24 mouse cellular contexts compared by ENCODE assay signal in the genomic region with DNA sequence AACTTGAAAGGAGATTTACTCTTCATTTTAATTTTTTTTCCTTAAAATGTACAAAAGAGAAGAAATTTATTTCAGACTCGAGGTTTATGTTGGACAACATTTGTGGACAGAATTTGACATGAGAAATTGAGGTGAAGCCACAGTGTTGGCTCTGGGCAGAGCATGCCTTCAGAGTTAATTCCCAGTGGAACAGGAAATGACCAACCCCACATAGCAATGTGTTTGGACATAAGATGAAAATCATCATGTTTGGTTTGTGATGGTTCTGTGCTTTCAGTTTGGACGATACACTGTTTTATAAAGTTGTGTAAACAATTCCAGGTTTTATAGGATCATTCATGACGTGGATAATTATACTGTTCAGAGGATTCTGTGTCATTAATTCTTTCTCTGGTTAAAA.
"Had no signal": no experiment of that assay in that cellular context is flagged by ENCODE, and none has a peak within 500 bp of the region (broad histone marks: within the 10 kb centered on the region; RNA-seq: fewer than 3 reads in every experiment).

No protein-coding gene starts in this region.

- H3K36me3 ChIP-seq: heart, embryonic 10.5 days; heart, embryonic 12.5 days; hindbrain, embryonic 10.5 days; hindbrain, embryonic 12.5 days; intestine, embryonic 15.5 days; limb, embryonic 10.5 days; limb, embryonic 12.5 days; liver, embryonic 12.5 days had no signal

- H3K27ac ChIP-seq: gastrocnemius, adult 2 months; heart, embryonic 10.5 days; hindbrain, embryonic 10.5 days; hindbrain, embryonic 12.5 days; hindbrain, embryonic 14.5 days; intestine, embryonic 15.5 days; layer of hippocampus, adult 2 months; left cerebral cortex, adult 2 months; limb, embryonic 10.5 days; limb, embryonic 12.5 days; liver, embryonic 12.5 days; liver, embryonic 14.5 days had no signal

- ATAC-seq: hindbrain, embryonic 16.5 days; inflammation-experienced regulatory T-cells, adult 6 months; intestine, embryonic 15.5 days; intestine, postnatal 0 days; liver, embryonic 12.5 days had no signal

- H3K9me3 ChIP-seq: heart, embryonic 10.5 days; heart, embryonic 12.5 days; hindbrain, embryonic 10.5 days; hindbrain, embryonic 12.5 days; intestine, embryonic 15.5 days; limb, embryonic 10.5 days; limb, embryonic 12.5 days; liver, embryonic 12.5 days had no signal

- H3K4me1 ChIP-seq: heart, embryonic 10.5 days; heart, embryonic 12.5 days; hindbrain, embryonic 10.5 days; hindbrain, embryonic 12.5 days; intestine, embryonic 15.5 days; limb, embryonic 10.5 days; limb, embryonic 12.5 days; liver, embryonic 12.5 days had no signal

- H3K4me3 ChIP-seq: gastrocnemius, adult 2 months; heart, embryonic 10.5 days; heart, embryonic 12.5 days; hindbrain, embryonic 10.5 days; hindbrain, embryonic 12.5 days; intestine, embryonic 15.5 days; layer of hippocampus, adult 2 months; left cerebral cortex, adult 2 months; limb, embryonic 10.5 days; limb, embryonic 12.5 days; liver, embryonic 12.5 days had no signal

- H3K9ac ChIP-seq: heart, embryonic 12.5 days; hindbrain, embryonic 12.5 days; hindbrain, embryonic 14.5 days; intestine, embryonic 15.5 days; limb, embryonic 12.5 days; liver, embryonic 12.5 days; liver, embryonic 14.5 days had no signal

- H3K4me2 ChIP-seq: heart, embryonic 12.5 days; hindbrain, embryonic 12.5 days; hindbrain, embryonic 14.5 days; intestine, embryonic 15.5 days; limb, embryonic 12.5 days; liver, embryonic 12.5 days had no signal

- DNase-seq: gastrocnemius, adult 2 months; gastrocnemius, postnatal 10 days; gastrocnemius, postnatal 25 days; heart, adult 18-20 months; heart, postnatal 10 days; heart, postnatal 4 days; kidney, adult 18-20 months; kidney, postnatal 10 days; liver had no signal

- H3K27me3 ChIP-seq: heart, embryonic 12.5 days; hindbrain, embryonic 12.5 days; intestine, embryonic 15.5 days; limb, embryonic 12.5 days; liver, embryonic 12.5 days had no signal
